Mouse (Mus musculus) erythroblast, adult 5-6 weeks (primary cell): ENCODE results near the gene Syngr4. TPM values are rescaled to one million over a fixed set of nuclear protein-coding genes. Genes with fewer than 3 reads are reported as not detected.
"Not testable (repeated sequence)": the region's sequence is repeated elsewhere in the genome, so short reads cannot be mapped to it uniquely, and the experiment has no call there.

ENCODE experiments used
- ATAC-seq: replicated peaks from 2 replicates; pipeline ENCODE4 v1.8.0; 2016; ENCODE audit warnings: moderate number of reproducible peaks, mild to moderate bottlenecking, moderate TSS enrichment, inconsistent platforms; ENCODE audit not compliant: poor library complexity, low FRiP score, severe bottlenecking
- total RNA-seq, 2 experiments: library from RNA; stranded (forward) in 1 of 2; stranded (reverse) in 1 of 2; fragments of 150-400 nt in 1 of 2; fragments of 200-764, 138-1000 nt in 1 of 2; gene quantifications; 2 replicates each; pipeline versions ENCODE4 v1.2.3 to v1.2.4; 2015 to 2017; ENCODE audit warnings: low replicate concordance in 2 of 2

The Syngr4 gene
- 4.0 TPM in 1 of 2 replicates, not detected in the other for total RNA-seq (2015; ENCODE audit: low replicate concordance)
- not detected in 2 replicates for total RNA-seq (2017; ENCODE audit: low replicate concordance)

GRCm38 (mm10) chr7:45896517-45897257 lies at the start of gene Syngr4, which contains the start of gene Tmem143:
Gene Syngr4 (minus strand): TSS chr7:45896714.
Gene Tmem143 (plus strand): TSS chr7:45896941.
- peak; percentile 88 for ATAC-seq

- ATAC-seq = not testable (repeated sequence)
Measured at GRCm38 (mm10) chr7:45943280-45943679, 46.8 kb upstream of the Syngr4 start.

GRCm38 (mm10) chr7:45941986-45942385 lies 45.5 kb upstream of the Syngr4 start:
- 0 out of 2 replicates have a peak, but pooled peaks have one; percentile 31 for ATAC-seq

- no peak for ATAC-seq
Measured at GRCm38 (mm10) chr7:45939836-45940235, 43.3 kb upstream of the Syngr4 start.

- peak; percentile 66; the same call in 1 of the 2 replicates for ATAC-seq
Measured at GRCm38 (mm10) chr7:45935114-45935513, 38.6 kb upstream of the Syngr4 start.

- ATAC-seq = not testable (repeated sequence)
Measured at GRCm38 (mm10) chr7:45933766-45934165, 37.3 kb upstream of the Syngr4 start.

- no peak for ATAC-seq
Measured at GRCm38 (mm10) chr7:45929688-45930087, 33.2 kb upstream of the Syngr4 start.

GRCm38 (mm10) chr7:45928626-45929295 lies 32.2 kb upstream of the Syngr4 start:
- ATAC-seq = no peak

GRCm38 (mm10) chr7:45924429-45924816 lies 27.9 kb upstream of the Syngr4 start:
- ATAC-seq = no peak

GRCm38 (mm10) chr7:45923762-45924428 lies 27.4 kb upstream of the Syngr4 start, which contains the start of gene Ccdc114:
Gene Ccdc114 (plus strand): TSS chr7:45924072.
- ATAC-seq = peak; percentile 40

GRCm38 (mm10) chr7:45922928-45923761 lies 26.6 kb upstream of the Syngr4 start:
- peak; percentile 83 for ATAC-seq

GRCm38 (mm10) chr7:45921950-45922600 lies 25.6 kb upstream of the Syngr4 start:
- no peak for ATAC-seq

- no peak for ATAC-seq
Measured at GRCm38 (mm10) chr7:45921242-45921621, 24.7 kb upstream of the Syngr4 start, which contains the start of gene Emp3. Gene Emp3 (minus strand): TSS chr7:45921404.

GRCm38 (mm10) chr7:45920583-45921241 lies 24.2 kb upstream of the Syngr4 start:
- no peak for ATAC-seq

GRCm38 (mm10) chr7:45919761-45920160 lies 23.2 kb upstream of the Syngr4 start:
- no peak for ATAC-seq

- ATAC-seq = no peak
Measured at GRCm38 (mm10) chr7:45919083-45919671, 22.7 kb upstream of the Syngr4 start.

GRCm38 (mm10) chr7:45917926-45918325 lies 21.4 kb upstream of the Syngr4 start:
- ATAC-seq = no peak
